Mouse (Mus musculus) lung, postnatal 0 days (tissue): ENCODE measurements at regions not wholly inside any gene's neighbourhood (a gene's known extent, or its start where the extent isn't known, plus 50 kb on each side); places are given as distances from the start of the nearest gene placed in this dataset.

ENCODE experiments used
- ATAC-seq: fragments of 200-750 bp; cut with Nextera tagmentation; 2 replicates; pipeline ENCODE4 v1.8.0; 2017; ENCODE audit warnings: moderate library complexity
- DNase-seq: peaks from one replicate; pipeline ENCODE4 v3.0.0-alpha.2; 2016; ENCODE audit warnings: low spot score
- H3K27ac ChIP-seq: fragments of 300-500 bp; sonication (generic); 2 replicates; pipeline ENCODE4 v1.5.1; 2014; ENCODE audit warnings: antibody characterized with exemption, mild to moderate bottlenecking, low read length, mixed read lengths
- H3K27me3 ChIP-seq: fragments of 300-500 bp; sonication (generic); replicated peaks from 2 replicates; pipeline ENCODE4 v1.6.1; 2014; ENCODE audit warnings: low read length, mixed read lengths; ENCODE audit not compliant: insufficient read depth
- H3K36me3 ChIP-seq: fragments of 300-500 bp; sonication (generic); 2 replicates; pipeline ENCODE4 v1.6.1; 2014; ENCODE audit warnings: low read length, mixed read lengths; ENCODE audit not compliant: insufficient read depth
- H3K4me1 ChIP-seq: fragments of 300-500 bp; sonication (generic); 2 replicates; pipeline ENCODE4 v1.6.1; 2014; ENCODE audit warnings: antibody characterized with exemption, low read depth, low read length, mixed read lengths; ENCODE audit not compliant: insufficient read depth
- H3K4me2 ChIP-seq: fragments of 300-500 bp; sonication (generic); replicated peaks from 2 replicates; pipeline ENCODE4 v1.6.1; 2014; ENCODE audit warnings: low read depth, mild to moderate bottlenecking, low read length, moderate library complexity, mixed read lengths
- H3K4me3 ChIP-seq: fragments of 300-500 bp; sonication (generic); 2 replicates; pipeline ENCODE4 v1.5.1; 2014; ENCODE audit warnings: low read depth, low read length
- H3K9ac ChIP-seq: fragments of 300-500 bp; sonication (generic); replicated peaks from 2 replicates; pipeline ENCODE4 v1.6.1; 2014; ENCODE audit warnings: low read depth, mild to moderate bottlenecking
- H3K9me3 ChIP-seq: fragments of 300-500 bp; sonication (generic); 2 replicates; pipeline ENCODE4 v1.6.1; 2016; ENCODE audit warnings: low read length, mixed read lengths
- CTCF ChIP-seq: IDR thresholded peaks from 2 replicates; pipeline ENCODE4 v1.5.1; 2016; ENCODE audit warnings: antibody characterized with exemption, mild to moderate bottlenecking
- EP300 ChIP-seq: IDR thresholded peaks from 2 replicates; pipeline ENCODE4 v1.6.1; 2016; ENCODE audit warnings: antibody characterized with exemption, mild to moderate bottlenecking, control low read depth
- WGBS: fragments of 180-500 bp; shearing (Covaris S2); extraction: QIAGEN DNeasy Blood & Tissue Kit; methylation state at CpG from one replicate; pipeline ENCODE4 v1.1.7; 2014; 5-methylcytosine and 5-hydroxymethylcytosine counted together

- Histone ChIP-seq H3K4me1 (no peaks in the 10 kb centered on the region), H3K27me3 (no peaks in the 10 kb centered on the region), H3K9me3 (no peaks in the 10 kb centered on the region), H3K4me3 (no peak overlapping the region), H3K27ac (no peak overlapping the region), H3K9ac (no peak overlapping the region), H3K4me2 (no peak overlapping the region), H3K36me3 (no peaks in the 10 kb centered on the region)
- TF ChIP-seq EP300 (no peak), CTCF (no peak)
- ATAC-seq (no peak), DNase-seq (no peak)
- WGBS = 23% methylated on average over 10 of the region's 10 CpGs
Observed at GRCm38 (mm10) chr2:171253194-171253593, 521.6 kb downstream of the Dok5 start.

- no peak overlapping the region for H3K27ac ChIP-seq
- no peaks in the 10 kb centered on the region for H3K27me3 ChIP-seq
- TF ChIP-seq CTCF = no peak
- TF ChIP-seq EP300 = no peak
- H3K9ac ChIP-seq = no peak overlapping the region
- H3K9me3 ChIP-seq = no peaks in the 10 kb centered on the region
- 58% methylated on average over 4 of the region's 4 CpGs for WGBS
- DNase-seq (no peak), ATAC-seq (no peak)
- H3K4me2 ChIP-seq = no peak overlapping the region
- no peaks in the 10 kb centered on the region for H3K36me3 ChIP-seq
- H3K4me3 ChIP-seq = no peak overlapping the region
- H3K4me1 ChIP-seq = no peaks in the 10 kb centered on the region
Observed at GRCm38 (mm10) chr2:171245391-171245790, 513.8 kb downstream of the Dok5 start.

GRCm38 (mm10) chr2:171242356-171242755, 510.7 kb downstream of the Dok5 start:
- WGBS = 73% methylated on average over 5 of the region's 5 CpGs
- no peaks in the 10 kb centered on the region for H3K9me3 ChIP-seq
- TF ChIP-seq CTCF (no peak), EP300 (no peak)
- ATAC-seq (no peak), DNase-seq (no peak)
- H3K27me3 ChIP-seq = no peaks in the 10 kb centered on the region
- H3K4me3 ChIP-seq = no peak overlapping the region
- no peaks in the 10 kb centered on the region for H3K36me3 ChIP-seq
- no peak overlapping the region for H3K9ac ChIP-seq
- no peak overlapping the region for H3K27ac ChIP-seq
- no peak overlapping the region for H3K4me2 ChIP-seq
- no peaks in the 10 kb centered on the region for H3K4me1 ChIP-seq

GRCm38 (mm10) chr2:171237276-171237960, 505.8 kb downstream of the Dok5 start:
- Histone ChIP-seq H3K27ac (no peak overlapping the region), H3K9me3 (no peaks in the 10 kb centered on the region), H3K4me2 (no peak overlapping the region), H3K4me3 (no peak overlapping the region), H3K36me3 (no peaks in the 10 kb centered on the region), H3K9ac (no peak overlapping the region), H3K27me3 (no peaks in the 10 kb centered on the region), H3K4me1 (no peaks in the 10 kb centered on the region)
- ATAC-seq (no peak), DNase-seq (no peak)
- WGBS = 57% methylated on average over 8 of the region's 8 CpGs
- TF ChIP-seq CTCF = no peak
- no peak for TF ChIP-seq EP300

- DNase-seq (no peak), ATAC-seq (no peak)
- no peaks in the 10 kb centered on the region for H3K4me1 ChIP-seq
- H3K4me2 ChIP-seq = no peak overlapping the region
- H3K27me3 ChIP-seq = no peaks in the 10 kb centered on the region
- H3K36me3 ChIP-seq = no peaks in the 10 kb centered on the region
- no peaks in the 10 kb centered on the region for H3K9me3 ChIP-seq
- H3K4me3 ChIP-seq = no peak overlapping the region
- H3K27ac ChIP-seq = no peak overlapping the region
- TF ChIP-seq EP300 (no peak), CTCF (no peak; the same call in 1 of the 2 replicates)
- H3K9ac ChIP-seq = no peak overlapping the region
Observed at GRCm38 (mm10) chr2:171232812-171233211, 501.2 kb downstream of the Dok5 start.

- DNase-seq = no peak
- TF ChIP-seq EP300 (no peak), CTCF (no peak)
- no peak for ATAC-seq
Observed at GRCm38 (mm10) chr2:171231288-171232050, 499.9 kb downstream of the Dok5 start.

More at GRCm38 (mm10) chr2:171231288-171232050, 499.9 kb downstream of the Dok5 start:
- Histone ChIP-seq H3K27me3 (no peaks in the 10 kb centered on the region), H3K9me3 (no peaks in the 10 kb centered on the region), H3K9ac (no peak overlapping the region), H3K27ac (no peak overlapping the region), H3K4me3 (no peak overlapping the region), H3K36me3 (no peaks in the 10 kb centered on the region), H3K4me1 (no peaks in the 10 kb centered on the region), H3K4me2 (no peak overlapping the region)
- WGBS = 82% methylated on average over 7 of the region's 7 CpGs
